Mouse (Mus musculus): ENCODE data around the gene Jmjd6. TPM values are rescaled to one million over a fixed set of nuclear protein-coding genes. Genes with fewer than 3 reads are reported as not detected.

Gene Jmjd6
- polyA plus RNA-seq, 1 experiment from 2014 or later = 93.4 TPM

DNA sequence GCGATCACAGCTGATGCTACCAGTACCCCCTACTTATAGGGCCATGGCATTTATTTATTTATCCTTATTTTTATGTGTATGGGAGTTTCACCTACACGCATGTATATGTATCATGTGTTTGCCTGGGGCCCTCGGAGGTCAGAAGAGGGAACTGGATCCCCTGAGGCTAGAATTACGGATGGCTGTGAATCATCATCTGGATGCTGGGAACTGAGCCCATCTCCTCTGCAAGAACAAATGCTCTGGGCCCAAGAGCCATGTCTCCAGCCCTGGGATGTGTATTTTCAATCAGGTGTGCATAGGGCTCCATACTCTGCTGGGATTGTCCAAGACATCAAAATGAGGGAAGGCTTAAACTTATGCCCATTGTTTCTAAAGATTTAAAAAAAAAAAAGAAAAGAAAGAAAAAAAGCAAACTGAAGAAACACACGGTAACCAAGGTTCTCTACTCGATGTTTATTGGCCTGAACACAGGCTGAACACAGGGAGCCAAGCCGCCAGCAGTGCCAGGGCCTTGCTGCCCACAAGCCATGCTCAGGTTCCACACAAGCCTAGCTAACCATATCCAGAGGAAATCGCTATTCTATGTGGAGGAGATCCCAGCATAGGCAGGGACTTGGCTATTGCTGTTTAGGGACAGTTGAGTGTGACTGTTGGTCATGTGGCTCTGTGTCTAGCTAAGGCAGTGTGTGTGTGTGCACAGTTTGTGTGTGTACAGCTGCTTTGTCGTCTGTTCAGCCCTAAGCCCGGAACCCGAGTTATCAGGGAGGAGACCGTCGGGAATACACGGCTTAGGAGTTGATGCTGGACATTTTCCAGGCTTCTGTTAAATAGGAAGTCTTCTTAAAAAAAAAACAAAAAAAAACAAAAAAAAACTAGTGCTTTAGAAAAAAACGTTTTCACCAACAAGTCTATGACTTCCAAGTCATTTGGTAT lies 36.8 kb downstream of the Jmjd6 start:
- DNase-seq (ENCODE audit: low spot score) = no peak
- Histone ChIP-seq H3K4me1 (replicated peaks) (peaks cover 35% of the 10 kb centered on the region), H3K27me3 (ENCODE audit: insufficient read depth, poor library complexity, severe bottlenecking) (peaks cover 9% of the 10 kb centered on the region), H3K27ac (no peak overlapping the region), H3K36me3 (0 out of 2 replicates have a peak, but pooled peaks cover 2% of the 10 kb centered on the region), H3K4me3 (no peak overlapping the region), H3K9me3 (no peaks in the 10 kb centered on the region)
- WGBS = 88% methylated on average over 15 of the region's 15 CpGs

DNA sequence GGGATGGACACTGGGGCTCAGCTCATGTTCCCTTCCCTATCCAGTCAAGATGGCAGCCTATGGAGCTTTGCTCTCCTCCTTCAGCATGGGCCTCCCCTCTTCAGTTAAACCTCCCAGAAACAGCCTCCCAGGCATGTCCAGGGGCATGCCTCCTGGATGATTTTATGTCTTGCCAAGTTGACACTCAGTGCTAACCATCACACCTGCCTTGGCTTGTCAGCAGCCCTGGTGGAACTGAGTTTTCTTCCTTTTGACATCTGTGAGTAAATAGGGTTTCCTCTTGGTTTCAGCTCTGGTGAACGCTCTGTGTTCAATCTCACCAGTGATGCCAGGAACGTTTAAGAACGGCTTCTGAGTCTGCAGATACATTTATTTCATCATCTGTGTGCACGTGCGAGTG lies 40.5 kb downstream of the Jmjd6 start:
- Histone ChIP-seq H3K4me1 (replicated peaks) (peaks cover 5% of the 10 kb centered on the region; the same call in 1 of the 2 replicates), H3K9me3 (no peaks in the 10 kb centered on the region), H3K36me3 (no peaks in the 10 kb centered on the region), H3K27me3 (ENCODE audit: insufficient read depth, poor library complexity, severe bottlenecking) (no peaks in the 10 kb centered on the region), H3K4me3 (no peak overlapping the region), H3K27ac (no peak overlapping the region)
- 91% methylated on average over 5 of the region's 5 CpGs for WGBS
- DNase-seq (ENCODE audit: low spot score) = no peak

DNA sequence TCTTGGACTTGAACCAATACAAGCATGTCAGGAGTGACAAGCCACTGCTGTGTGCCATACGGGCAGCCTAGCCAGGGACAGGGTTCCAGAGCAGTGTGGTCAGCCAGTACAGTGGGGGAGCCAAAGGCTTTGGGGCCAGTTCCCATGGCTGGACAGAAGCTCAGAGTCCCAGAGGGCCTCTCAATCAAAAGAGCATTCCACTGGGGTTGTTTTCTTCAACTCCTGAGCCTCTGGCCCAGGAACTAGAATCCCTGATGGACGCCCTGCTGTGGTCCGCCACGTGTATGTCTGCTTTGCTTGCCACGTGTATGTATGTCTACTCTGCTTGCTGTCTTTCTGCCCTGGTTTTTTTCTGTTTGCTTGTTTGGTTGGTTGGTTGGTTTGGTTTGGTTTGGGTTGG lies 42.1 kb downstream of the Jmjd6 start:
- no peak for DNase-seq (ENCODE audit: low spot score)
- Histone ChIP-seq H3K9me3 (no peaks in the 10 kb centered on the region), H3K27me3 (ENCODE audit: insufficient read depth, poor library complexity, severe bottlenecking) (no peaks in the 10 kb centered on the region), H3K4me1 (replicated peaks) (peaks cover 3% of the 10 kb centered on the region; the same call in 1 of the 2 replicates), H3K27ac (no peak overlapping the region), H3K36me3 (no peaks in the 10 kb centered on the region), H3K4me3 (no peak overlapping the region)
- 74% methylated on average over 5 of the region's 5 CpGs for WGBS

DNA sequence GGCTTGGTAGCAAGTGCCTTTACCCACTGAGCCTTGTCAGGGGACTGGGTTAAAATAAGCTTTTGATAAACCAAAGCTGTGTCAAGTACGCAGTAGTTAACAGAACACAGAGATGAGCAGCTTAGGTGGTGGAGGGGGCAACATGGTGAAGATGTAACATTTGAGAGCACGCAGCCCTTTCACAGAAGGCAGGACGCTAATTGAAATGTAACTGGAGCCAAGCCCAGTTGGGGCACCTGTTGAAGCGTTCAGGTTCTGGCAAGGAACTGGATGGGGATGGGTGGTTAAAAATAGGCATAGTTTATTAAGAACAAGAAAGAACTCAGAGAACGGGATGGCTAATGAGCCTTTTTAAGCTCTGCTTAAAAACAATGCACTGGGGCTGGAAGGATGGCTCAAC lies 43.9 kb downstream of the Jmjd6 start:
- Histone ChIP-seq H3K27ac (no peak overlapping the region), H3K27me3 (ENCODE audit: insufficient read depth, poor library complexity, severe bottlenecking) (no peaks in the 10 kb centered on the region), H3K4me3 (no peak overlapping the region), H3K36me3 (no peaks in the 10 kb centered on the region), H3K4me1 (replicated peaks) (peaks cover 7% of the 10 kb centered on the region; the same call in 1 of the 2 replicates), H3K9me3 (no peaks in the 10 kb centered on the region)
- no peak for DNase-seq (ENCODE audit: low spot score)
- 90% methylated on average over 5 of the region's 5 CpGs for WGBS

Other genes starting within 250 kb of the Jmjd6 start
- gene Rhbdf2, start 216.4 kb downstream of the Jmjd6 start, polyA plus RNA-seq (2016; fragmentation: Nextera tagmentation; extraction: Ambion mirVana) = 3.8 and 6.6 TPM in 2 replicates
- 0.47 and 1.2 TPM in 2 replicates for gene Prcd, start 189.9 kb downstream of the Jmjd6 start, polyA plus RNA-seq (2016; fragmentation: Nextera tagmentation; extraction: Ambion mirVana)
- gene Cygb, start 189.1 kb downstream of the Jmjd6 start, polyA plus RNA-seq (2016; fragmentation: Nextera tagmentation; extraction: Ambion mirVana) = 3.5 and 3.8 TPM in 2 replicates
- gene St6galnac1, start 67.9 kb downstream of the Jmjd6 start, polyA plus RNA-seq (2016; fragmentation: Nextera tagmentation; extraction: Ambion mirVana) = not detected in 2 replicates
- gene Mxra7, start 15.4 kb downstream of the Jmjd6 start, polyA plus RNA-seq (2016; fragmentation: Nextera tagmentation; extraction: Ambion mirVana) = 30.6 and 71.7 TPM in 2 replicates
- gene Mettl23, start 171 bp downstream of the Jmjd6 start, polyA plus RNA-seq (2016; fragmentation: Nextera tagmentation; extraction: Ambion mirVana) = 61.4 and 62.3 TPM in 2 replicates
- gene Mfsd11, start 9.0 kb upstream of the Jmjd6 start, polyA plus RNA-seq (2016; fragmentation: Nextera tagmentation; extraction: Ambion mirVana) = 25.6 and 27.5 TPM in 2 replicates
- 818 and 839 TPM in 2 replicates for gene Srsf2, start 9.6 kb upstream of the Jmjd6 start, polyA plus RNA-seq (2016; fragmentation: Nextera tagmentation; extraction: Ambion mirVana)
- 6.3 and 12.8 TPM in 2 replicates for gene Mgat5b, start 75.4 kb upstream of the Jmjd6 start, polyA plus RNA-seq (2016; fragmentation: Nextera tagmentation; extraction: Ambion mirVana)

Measured in hindbrain, embryonic 10.5 days (tissue).